Mouse (Mus musculus) right cerebral cortex, postnatal 14 days (tissue): ENCODE data around the gene Tmem30b.
"Not testable (repeated sequence)": the region's sequence is repeated elsewhere in the genome, so short reads cannot be mapped to it uniquely, and the experiment has no call there.

ENCODE experiments used
- DNase-seq: peaks from one replicate; pipeline ENCODE4 v3.0.0; 2022

The Tmem30b gene

DNA sequence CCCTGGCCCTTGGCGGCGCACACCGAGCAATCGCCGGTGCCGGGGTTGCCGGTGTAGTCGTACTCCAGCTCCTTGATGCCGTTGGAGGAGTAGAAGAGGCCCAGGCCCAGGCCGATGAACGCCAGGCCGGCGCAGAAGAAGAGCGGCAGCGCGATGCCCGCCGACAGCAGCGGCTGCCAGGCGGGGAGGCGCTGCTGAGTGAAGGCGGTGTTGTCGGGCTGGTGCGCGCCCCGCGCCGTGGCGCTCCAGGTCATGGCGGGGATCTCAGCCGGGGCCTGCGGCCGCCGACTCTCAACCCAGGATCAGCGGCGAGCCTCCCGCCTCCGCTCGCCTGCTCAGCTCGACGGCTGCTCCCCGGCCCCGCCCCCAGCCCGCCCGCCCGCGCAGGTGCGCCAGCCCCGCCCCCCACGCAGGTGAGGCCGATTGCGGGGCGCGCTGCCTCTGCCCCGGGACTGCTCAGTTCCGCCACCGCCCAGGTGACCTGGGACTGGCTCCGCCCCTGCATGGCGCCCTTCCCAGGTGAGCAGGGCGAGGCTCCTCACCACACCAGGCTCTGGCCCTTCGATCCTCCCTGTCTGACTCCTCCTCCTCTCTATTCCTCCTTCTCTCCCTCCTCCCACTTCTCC, at the start of gene Tmem30b:
Tmem30b (minus strand) TSS at position 307 of the 626 bp plus-strand sequence.
- no peak for DNase-seq

GRCm38 (mm10) chr12:73595226-73595625, 49.0 kb upstream of the Tmem30b start:
- no peak for DNase-seq

- no peak for DNase-seq
These were observed 48.1 kb upstream of the Tmem30b start for GRCm38 (mm10) chr12:73594177-73594745.

DNA sequence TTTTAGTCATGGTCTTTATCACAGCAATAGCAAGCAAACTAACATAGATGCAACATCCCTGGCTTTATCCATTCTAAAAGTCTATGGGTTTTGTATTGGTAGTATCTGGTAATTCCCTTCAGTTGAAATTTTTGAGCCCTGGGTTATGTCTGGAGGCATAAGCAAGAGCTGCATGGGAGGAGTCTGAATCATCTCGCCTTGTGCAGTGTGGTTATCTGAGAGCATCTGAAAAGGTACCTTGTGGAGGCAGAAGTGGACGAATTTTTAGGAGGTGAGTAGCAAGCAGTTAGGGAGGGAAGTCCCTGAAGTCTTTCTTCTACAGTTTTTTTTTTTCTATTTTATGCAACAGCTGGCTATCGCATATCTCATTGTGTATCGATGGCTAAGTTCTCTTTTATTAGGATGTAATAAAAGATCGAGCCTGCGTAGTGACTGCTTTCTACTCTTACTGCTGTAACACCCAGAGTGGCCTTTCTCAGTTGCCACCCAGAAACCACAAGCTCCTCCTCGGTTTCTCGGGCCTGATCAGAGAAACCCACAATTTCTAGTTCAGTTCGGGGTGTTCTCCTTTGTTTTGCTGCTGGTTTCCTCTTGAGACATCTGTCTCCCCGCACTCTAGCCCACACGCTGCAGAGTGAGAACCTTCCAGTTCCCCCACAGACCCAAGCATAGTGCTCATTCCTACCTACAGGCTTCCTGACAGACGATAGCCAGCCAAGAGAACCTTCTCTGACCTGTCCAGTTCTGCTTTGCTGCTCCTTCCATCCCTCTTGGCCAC, 47.0 kb upstream of the Tmem30b start:
- no peak for DNase-seq

DNA sequence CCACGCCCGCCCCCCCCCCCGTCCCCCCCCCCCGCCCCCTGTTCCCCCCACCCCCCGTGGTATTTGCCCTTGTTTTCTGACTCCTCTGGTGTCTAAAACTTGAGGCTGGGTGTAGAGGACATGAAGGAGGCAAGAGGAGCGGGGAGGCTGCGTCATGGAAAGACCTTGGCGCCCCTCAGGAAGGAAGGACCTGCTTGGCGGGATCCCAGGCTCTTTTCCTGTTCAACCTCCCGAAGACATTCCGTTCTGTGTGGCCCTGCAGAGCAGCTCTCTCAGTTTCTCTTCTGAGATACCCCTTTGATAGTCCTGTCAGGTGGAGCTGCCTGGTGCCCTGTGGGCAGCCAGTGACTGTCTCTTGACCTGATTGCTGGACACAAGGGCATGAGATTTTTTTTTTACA, 45.4 kb upstream of the Tmem30b start:
- no peak for DNase-seq

DNA sequence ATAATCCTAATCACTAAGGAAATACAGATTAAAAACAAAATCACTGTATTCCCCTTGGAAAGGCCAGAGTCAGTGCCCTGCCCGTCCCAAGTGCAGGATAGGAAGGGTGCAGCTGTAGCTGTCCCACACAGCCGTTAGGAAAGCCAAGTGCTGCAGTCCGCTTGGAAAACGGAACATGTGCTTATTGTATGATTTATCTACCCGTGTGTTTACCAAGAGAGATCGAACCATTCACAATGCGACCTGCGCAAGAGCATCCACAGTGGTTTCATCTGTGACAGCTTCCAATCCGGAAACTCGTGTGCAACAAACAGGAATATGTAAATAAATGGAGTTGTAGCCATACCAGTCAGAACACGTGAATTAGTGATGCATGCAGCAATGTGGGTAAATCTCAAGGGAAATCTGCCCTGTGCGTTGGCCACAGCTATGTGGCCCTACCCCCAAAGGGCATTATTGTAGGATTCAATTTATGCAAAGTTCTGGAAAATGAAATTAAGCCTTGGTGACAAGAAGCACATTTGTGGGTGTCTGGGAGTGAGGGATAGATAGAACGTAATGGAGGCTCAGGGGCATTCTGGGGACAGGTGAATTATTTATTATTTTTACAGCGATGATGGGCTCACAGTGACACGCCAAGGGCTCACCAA, 44.6 kb upstream of the Tmem30b start:
- no peak for DNase-seq

DNA sequence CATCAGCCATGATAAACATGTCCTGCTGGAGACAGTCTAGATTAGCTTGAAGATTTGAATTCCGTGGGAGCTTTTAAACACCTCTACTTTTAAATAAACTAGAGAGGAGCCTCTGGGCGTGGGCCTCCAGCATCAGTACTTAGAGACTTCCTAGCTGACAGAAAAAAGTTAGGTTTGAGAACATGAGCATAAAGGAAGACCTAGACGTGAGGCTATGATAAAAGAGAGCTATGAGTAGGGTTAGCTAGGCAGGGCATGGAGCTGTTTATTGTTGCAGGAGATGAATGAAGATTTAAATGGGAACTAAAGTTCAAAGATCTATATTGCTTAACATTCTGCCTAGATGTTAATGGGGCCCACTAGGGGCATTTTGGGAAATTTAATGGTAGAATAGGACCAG, 41.1 kb upstream of the Tmem30b start:
- no peak for DNase-seq

- no peak for DNase-seq
These were observed 39.7 kb upstream of the Tmem30b start for GRCm38 (mm10) chr12:73585850-73586249.

DNA sequence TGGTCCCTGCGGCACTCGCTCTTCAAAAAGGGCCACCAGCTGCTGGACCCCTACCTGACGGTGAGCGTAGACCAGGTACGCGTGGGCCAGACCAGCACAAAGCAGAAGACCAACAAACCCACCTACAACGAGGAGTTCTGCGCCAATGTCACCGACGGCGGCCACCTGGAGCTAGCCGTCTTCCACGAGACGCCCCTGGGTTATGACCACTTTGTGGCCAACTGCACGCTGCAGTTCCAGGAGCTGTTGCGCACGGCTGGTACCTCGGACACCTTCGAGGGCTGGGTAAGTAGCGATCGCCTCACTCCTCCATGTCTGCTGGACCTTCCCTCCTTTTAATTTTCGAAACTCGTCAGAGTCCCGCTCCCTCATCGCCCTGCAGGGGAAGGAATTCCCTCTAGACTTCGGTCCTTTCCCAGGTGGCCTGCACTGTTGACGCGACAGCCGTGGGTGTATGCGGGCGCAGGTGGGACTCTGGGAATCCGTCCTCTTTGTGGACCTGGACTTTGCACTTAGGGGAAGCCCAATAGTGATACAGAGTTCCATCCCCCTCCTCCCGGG, 39.1 kb upstream of the Tmem30b start:
- no peak for DNase-seq

DNA sequence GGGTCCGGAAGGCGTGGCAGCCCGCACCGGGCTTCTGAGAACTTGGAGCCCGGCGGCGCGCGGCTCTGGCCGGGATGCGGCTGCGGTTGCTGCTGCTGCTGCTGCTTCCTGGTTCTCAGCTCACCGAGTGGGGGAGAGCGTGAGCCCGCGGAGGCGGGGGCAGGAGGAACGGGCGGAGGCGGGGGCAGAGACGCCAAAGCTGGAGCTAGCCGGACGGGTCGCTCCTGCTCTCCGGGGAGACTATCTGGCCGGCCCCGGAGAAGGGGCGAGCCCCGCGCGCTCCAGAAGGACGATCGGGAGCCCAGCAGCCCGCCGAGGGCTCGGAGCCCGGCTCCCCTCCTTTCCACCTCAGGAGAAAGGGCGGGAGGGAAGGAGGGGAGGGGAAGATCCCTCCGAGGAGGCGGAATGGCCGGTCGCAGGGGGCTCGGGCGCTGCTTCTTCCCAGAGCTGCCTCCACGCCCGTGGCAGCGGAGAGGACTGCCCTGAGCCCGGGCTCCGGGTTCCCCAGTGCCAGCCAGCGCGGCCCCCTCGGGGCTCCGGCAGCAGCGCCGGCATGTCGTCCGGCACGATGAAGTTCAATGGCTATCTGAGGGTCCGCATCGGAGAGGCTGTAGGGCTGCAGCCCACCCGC, 38.5 kb upstream of the Tmem30b start, which contains the start of gene Prkch:
Prkch (plus strand) TSS at position 187 of the 631 bp plus-strand sequence.
- peak; percentile 56 for DNase-seq

DNA sequence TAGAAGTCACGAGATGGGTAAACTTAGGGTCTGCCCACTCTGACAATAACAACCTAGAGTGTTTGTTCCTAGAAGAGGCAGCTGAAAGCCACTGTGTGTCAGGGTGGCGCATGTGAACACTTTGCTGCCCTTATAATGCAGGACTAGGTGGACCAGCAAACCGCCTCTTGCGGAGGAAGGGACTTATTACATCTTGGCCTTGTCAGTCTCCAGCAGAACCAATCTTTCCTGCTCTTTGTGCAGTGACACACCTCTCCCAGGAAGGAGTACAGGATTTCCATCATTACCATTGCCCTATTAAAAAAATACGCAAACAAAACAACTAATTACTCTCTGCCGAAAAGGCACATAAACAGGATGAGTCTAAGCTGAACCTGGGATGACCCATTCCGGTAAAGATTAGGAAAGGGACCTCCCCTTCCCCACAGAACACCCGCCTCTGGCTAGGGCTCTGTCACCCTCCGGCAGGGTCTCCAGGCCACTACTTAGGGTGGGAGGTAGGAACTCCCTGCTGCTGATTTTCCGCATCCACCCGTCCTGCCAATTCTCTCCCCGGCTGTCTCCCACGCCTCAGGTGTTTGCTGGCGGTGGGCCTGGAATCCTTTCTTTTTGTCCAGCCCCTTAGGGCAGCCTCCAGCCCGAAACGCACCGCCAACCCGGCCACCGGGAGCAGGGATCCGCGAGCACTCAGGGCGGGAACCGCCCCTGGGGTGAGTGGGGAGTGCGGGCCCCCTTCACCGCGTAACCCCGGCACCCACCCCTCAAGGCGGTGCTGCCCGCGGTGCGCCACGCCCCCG, 37.8 kb upstream of the Tmem30b start:
- peak; percentile 28 for DNase-seq

- DNase-seq, result no peak
These were observed 37.1 kb upstream of the Tmem30b start for GRCm38 (mm10) chr12:73583318-73583717.

- no peak for DNase-seq
These were observed 34.6 kb upstream of the Tmem30b start for GRCm38 (mm10) chr12:73580811-73581210.

GRCm38 (mm10) chr12:73578141-73578540, 31.9 kb upstream of the Tmem30b start:
- DNase-seq, result no peak

DNA sequence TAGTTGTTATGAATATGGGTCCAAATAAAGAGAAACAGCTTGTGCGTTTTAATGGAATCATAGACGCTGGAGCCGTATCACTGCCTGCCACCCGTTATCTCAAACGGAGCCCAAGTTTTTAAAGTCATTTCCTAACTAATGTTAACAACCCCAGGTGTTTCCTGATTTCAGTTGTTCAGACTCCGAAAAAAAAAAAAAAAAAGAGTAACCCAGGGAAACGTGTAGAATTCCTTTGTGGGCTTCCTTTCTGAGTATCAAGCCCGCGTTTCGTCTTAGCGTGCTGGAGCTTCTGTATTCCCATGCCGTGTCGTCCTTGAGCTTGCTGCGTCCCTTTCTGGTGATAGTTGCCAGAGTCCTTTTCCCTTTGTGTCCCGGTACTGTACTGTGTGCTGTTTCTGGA, 28.4 kb upstream of the Tmem30b start:
- no peak for DNase-seq

GRCm38 (mm10) chr12:73565620-73565969, 19.4 kb upstream of the Tmem30b start:
- no peak for DNase-seq

DNA sequence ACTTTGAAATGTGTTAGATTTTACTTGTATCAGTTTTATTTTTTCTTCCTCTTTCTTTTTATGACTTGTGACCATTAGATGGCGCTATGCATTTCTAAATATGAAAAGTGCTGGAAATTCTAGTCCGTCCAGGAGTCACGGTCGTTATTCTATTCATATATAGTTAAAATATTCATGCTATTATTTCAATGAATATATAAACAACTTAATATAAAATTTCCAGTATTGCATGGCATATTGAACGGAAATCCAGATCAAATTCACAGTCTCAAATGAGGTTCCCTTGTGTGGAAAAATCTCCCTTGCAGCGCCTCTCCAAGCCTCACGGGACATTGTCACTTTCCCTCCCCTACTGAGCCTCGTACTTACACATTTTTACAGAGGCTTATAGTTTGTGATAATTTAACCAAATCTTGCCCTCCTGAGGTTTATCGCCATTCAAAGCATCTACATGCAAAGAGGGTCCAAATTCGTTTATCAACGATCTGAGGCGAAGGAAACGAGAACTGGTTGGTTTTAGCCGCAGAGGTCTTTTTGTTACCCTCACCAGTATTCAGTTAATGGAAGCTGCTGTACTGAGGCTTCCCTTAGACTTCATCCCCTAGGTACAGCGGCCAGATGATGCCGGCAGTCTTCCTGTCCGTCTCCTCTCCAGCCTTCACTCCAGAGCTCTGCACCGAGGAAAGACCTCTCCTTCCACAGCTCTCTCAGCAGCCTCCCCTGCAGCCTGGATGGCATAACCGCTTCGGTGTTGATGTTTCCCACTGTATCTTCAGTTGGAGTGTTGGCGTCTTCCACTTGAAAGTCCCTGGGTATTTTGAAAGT, 18.8 kb upstream of the Tmem30b start:
- no peak for DNase-seq

DNA sequence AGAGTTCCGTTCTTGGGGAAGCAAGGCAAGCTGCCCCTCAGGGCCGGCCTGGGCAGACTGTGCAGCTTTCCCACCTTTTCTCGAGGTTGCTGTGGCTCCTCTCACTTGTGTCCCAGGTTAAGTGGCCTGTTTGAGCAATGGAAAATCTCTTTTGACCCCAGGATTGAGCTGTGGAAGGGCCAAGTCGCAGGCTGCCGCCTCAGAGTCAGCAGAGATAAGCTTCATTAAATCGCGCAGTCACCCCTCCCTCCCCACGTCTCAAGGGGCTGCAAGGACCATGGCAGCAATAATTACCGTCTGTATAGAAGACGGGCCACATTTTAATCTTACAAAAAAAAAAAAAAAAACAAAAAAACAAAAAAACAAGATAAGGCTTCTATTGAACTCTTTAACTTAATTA, 18.0 kb upstream of the Tmem30b start:
- no peak for DNase-seq

- not testable (repeated sequence) for DNase-seq
These were observed 16.9 kb upstream of the Tmem30b start for GRCm38 (mm10) chr12:73563122-73563521.

GRCm38 (mm10) chr12:73560091-73560490, 13.9 kb upstream of the Tmem30b start:
- no peak for DNase-seq
